Mouse (Mus musculus): ENCODE data around the gene Vmn2r36. TPM values are rescaled to one million over a fixed set of nuclear protein-coding genes. Genes with fewer than 3 reads are reported as not detected.
"Not testable (repeated sequence)": the region's sequence is repeated elsewhere in the genome, so short reads cannot be mapped to it uniquely, and the experiment has no call there.

Vmn2r36 gene
- not detected in 2 replicates for polyA plus RNA-seq (2015; fragmentation: Nextera tagmentation; extraction: Ambion mirVana)

DNA sequence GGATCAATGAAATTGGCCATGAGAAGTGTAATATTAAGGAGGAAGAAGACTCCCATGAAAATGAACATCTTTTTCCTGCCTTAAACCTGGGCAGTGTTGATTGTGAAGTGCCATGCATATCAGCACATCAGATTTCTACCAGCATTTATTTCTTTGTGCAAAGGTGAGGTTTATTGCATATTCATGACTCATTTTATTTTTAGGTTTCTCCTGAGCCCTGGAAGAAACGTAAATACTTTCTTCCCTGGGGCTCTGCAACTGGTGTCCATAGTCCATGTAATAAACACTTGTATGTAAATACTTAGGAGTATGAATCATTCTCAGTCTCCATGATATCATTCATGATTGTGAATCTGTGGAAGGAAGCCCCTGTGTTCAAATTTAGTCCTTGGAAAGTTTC lies at the start of gene Vmn2r36:
TSS of gene Vmn2r36 (minus strand) at position 101 of the 400 bp plus-strand sequence.
- not testable (repeated sequence) for H3K27me3 ChIP-seq

More for the DNA sequence above, at the start of gene Vmn2r36:
- H3K9me3 ChIP-seq; H3K36me3 ChIP-seq; H3K4me1 ChIP-seq (replicated peaks); ATAC-seq (ENCODE audit: low FRiP score); H3K27ac ChIP-seq; H3K9ac ChIP-seq; H3K4me3 ChIP-seq; H3K4me2 ChIP-seq: not testable (repeated sequence)
- no CpG with 5 or more reads among the region's 1 CpGs for WGBS

Other genes with a start within 250 kb of the Vmn2r36 start
- gene Vmn2r34, start 213.0 kb downstream of the Vmn2r36 start, polyA plus RNA-seq (2015; fragmentation: Nextera tagmentation; extraction: Ambion mirVana), result not detected in 2 replicates
- gene Vmn2r35, start 82.6 kb downstream of the Vmn2r36 start, polyA plus RNA-seq (2015; fragmentation: Nextera tagmentation; extraction: Ambion mirVana), result not detected in 2 replicates